Mouse (Mus musculus): ENCODE measurements at regions not wholly inside any gene's neighbourhood (a gene's known extent, or its start where the extent isn't known, plus 50 kb on each side); places are given as distances from the start of the nearest gene placed in this dataset.

- TF ChIP-seq EP300 (IDR thresholded peaks at IDR 0.05; ENCODE audit: low read depth) = no peak
- TF ChIP-seq CTCF (IDR thresholded peaks at IDR 0.05; ENCODE audit: low read depth) = peak; percentile 58
Measured at GRCm38 (mm10) chr14:39532689-39533088, 59.8 kb upstream of the Nrg3 start.
